ENCODE assay signal across 10 mouse cellular contexts in the genomic region with DNA sequence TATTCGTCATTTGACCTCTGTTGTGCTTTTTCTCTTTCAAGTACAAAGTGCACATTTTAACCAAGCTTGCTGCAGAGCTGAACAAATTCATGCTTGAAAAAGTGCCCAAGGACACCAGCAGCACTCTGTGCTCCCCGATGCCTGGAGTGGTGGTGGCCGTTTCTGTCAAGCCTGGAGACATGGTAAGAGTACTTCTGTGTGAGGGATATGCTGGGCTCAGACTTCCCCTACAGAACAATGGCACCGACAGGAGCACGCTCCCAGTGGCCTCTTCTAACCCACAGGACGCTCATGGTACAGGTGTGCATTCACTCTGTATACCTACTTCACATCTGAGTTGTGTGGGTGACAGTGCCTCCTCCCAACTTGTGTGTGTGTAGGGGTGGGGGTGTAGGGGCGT. TPM values are rescaled to one million over a fixed set of nuclear protein-coding genes. Genes with fewer than 3 reads are reported as not detected.
A peak's percentile ranks its signal among the peaks of the same experiment; 100 is the strongest.
DNase-seq lines count a peak whose midpoint lies in the region; ATAC-seq and TF ChIP-seq lines count a peak whose summit lies in the region.
"Had no signal": no experiment of that assay in that cellular context is flagged by ENCODE, and none has a peak within 500 bp of the region (broad histone marks: within the 10 kb centered on the region; RNA-seq: fewer than 3 reads in every experiment).

No protein-coding gene starts in this region.

- no peak for DNase-seq in hindbrain, embryonic 11.5 days (ENCODE audit: low spot score)
- peak; percentile 86 for DNase-seq in liver, adult 2 months (ENCODE audit: extremely low read depth, low read depth, low spot score)
- no peak for DNase-seq in liver, embryonic 11.5 days (ENCODE audit: low spot score)
- peak; percentile 38 to 71 for DNase-seq in adrenal gland, postnatal 36 days
- DNase-seq in cerebellum, postnatal 25 days: peak; percentile 50 to 62
- no peak for DNase-seq in lung, postnatal 14 days

- H3K36me3 ChIP-seq in hindbrain, embryonic 13.5 days: no peaks in the 10 kb centered on the region
- H3K36me3 ChIP-seq in hindbrain, embryonic 11.5 days (ENCODE audit: control insufficient read depth, insufficient read depth, low read length): no peaks in the 10 kb centered on the region
- no peaks in the 10 kb centered on the region for H3K36me3 ChIP-seq in liver, adult 2 months (ENCODE audit: control insufficient read depth, insufficient read depth, low read length)
- no peaks in the 10 kb centered on the region for H3K36me3 ChIP-seq in liver, embryonic 11.5 days (ENCODE audit: control insufficient read depth, insufficient read depth, low read length)
- H3K36me3 ChIP-seq: embryonic facial prominence, embryonic 12.5 days; forebrain, embryonic 10.5 days had no signal

- H3K27ac ChIP-seq in hindbrain, embryonic 13.5 days: no peak overlapping the region
- H3K27ac ChIP-seq in hindbrain, embryonic 11.5 days (ENCODE audit: low read depth, low read length): no peak overlapping the region
- H3K27ac ChIP-seq in liver, adult 2 months (replicated peaks; ENCODE audit: insufficient read depth, low read depth, low read length): peak overlapping the region; percentile 52
- no peak overlapping the region for H3K27ac ChIP-seq in liver, embryonic 11.5 days (ENCODE audit: low read depth, low read length)
- H3K27ac ChIP-seq: embryonic facial prominence, embryonic 12.5 days; liver, embryonic 14.5 days had no signal

- 0 out of 2 replicates have a peak, but pooled peaks have one; percentile 44 for ATAC-seq in hindbrain, embryonic 13.5 days (ENCODE audit: low FRiP score)
- no peak for ATAC-seq in hindbrain, embryonic 11.5 days (ENCODE audit: low FRiP score)
- ATAC-seq in liver, embryonic 11.5 days (replicated peaks; ENCODE audit: low FRiP score): no peak

- peaks cover 22% of the 10 kb centered on the region; the same call in 1 of the 2 replicates for H3K27me3 ChIP-seq in hindbrain, embryonic 13.5 days
- no peaks in the 10 kb centered on the region for H3K27me3 ChIP-seq in hindbrain, embryonic 11.5 days (ENCODE audit: control insufficient read depth, insufficient read depth, low read length)
- no peaks in the 10 kb centered on the region for H3K27me3 ChIP-seq in liver, adult 2 months (ENCODE audit: control insufficient read depth, insufficient read depth, low read length)
- no peaks in the 10 kb centered on the region for H3K27me3 ChIP-seq in liver, embryonic 11.5 days (replicated peaks; ENCODE audit: control insufficient read depth, insufficient read depth, low read length)
- H3K27me3 ChIP-seq: embryonic facial prominence, embryonic 12.5 days had no signal

- no peak overlapping the region for H3K4me3 ChIP-seq in hindbrain, embryonic 13.5 days
- H3K4me3 ChIP-seq in hindbrain, embryonic 11.5 days (ENCODE audit: low read depth, low read length): no peak overlapping the region
- no peak overlapping the region for H3K4me3 ChIP-seq in liver, adult 2 months (ENCODE audit: insufficient read depth, low read depth, low read length)
- H3K4me3 ChIP-seq in liver, embryonic 11.5 days (ENCODE audit: low read depth, low read length): no peak overlapping the region
- H3K4me3 ChIP-seq: embryonic facial prominence, embryonic 12.5 days; forebrain, embryonic 10.5 days had no signal

- H3K9me3 ChIP-seq in hindbrain, embryonic 13.5 days: no peaks in the 10 kb centered on the region
- no peaks in the 10 kb centered on the region for H3K9me3 ChIP-seq in hindbrain, embryonic 11.5 days (ENCODE audit: control insufficient read depth, low read length)
- H3K9me3 ChIP-seq in liver, embryonic 11.5 days (ENCODE audit: control insufficient read depth, low read length): no peaks in the 10 kb centered on the region
- H3K9me3 ChIP-seq: embryonic facial prominence, embryonic 12.5 days; forebrain, embryonic 10.5 days had no signal

- H3K4me2 ChIP-seq in hindbrain, embryonic 13.5 days: no peak overlapping the region
- no peak overlapping the region for H3K4me2 ChIP-seq in hindbrain, embryonic 11.5 days (replicated peaks; ENCODE audit: low read depth, low read length)
- no peak overlapping the region for H3K4me2 ChIP-seq in liver, embryonic 11.5 days
- H3K4me2 ChIP-seq: embryonic facial prominence, embryonic 12.5 days had no signal

- 69% methylated on average over 7 of the region's 7 CpGs for WGBS in hindbrain, embryonic 13.5 days
- 64% methylated on average over 7 of the region's 7 CpGs for WGBS in hindbrain, embryonic 11.5 days
- 33% methylated on average over 7 of the region's 7 CpGs for WGBS in liver, adult 2 months
- 67% methylated on average over 7 of the region's 7 CpGs for WGBS in liver, embryonic 11.5 days

- H3K4me1 ChIP-seq in hindbrain, embryonic 13.5 days (replicated peaks): peaks cover 29% of the 10 kb centered on the region
- H3K4me1 ChIP-seq in hindbrain, embryonic 11.5 days (replicated peaks; ENCODE audit: control insufficient read depth, insufficient read depth, low read length): peaks cover 5% of the 10 kb centered on the region; the same call in 1 of the 2 replicates
- peaks cover 15% of the 10 kb centered on the region for H3K4me1 ChIP-seq in liver, adult 2 months (ENCODE audit: control insufficient read depth, insufficient read depth, low read length)
- H3K4me1 ChIP-seq in liver, embryonic 11.5 days (replicated peaks; ENCODE audit: control insufficient read depth, insufficient read depth, low read length): no peaks in the 10 kb centered on the region

- H3K79me2 ChIP-seq in liver, adult 2 months (ENCODE audit: control insufficient read depth, insufficient read depth, low read length): no peaks in the 10 kb centered on the region

- no peak for TF ChIP-seq CTCF in liver, adult 2 months (IDR thresholded peaks at IDR 0.05; ENCODE audit: low read depth, low read length)

- 0 out of 2 replicates have a peak overlapping the region, but pooled peaks have one; percentile 29 for H3K9ac ChIP-seq in hindbrain, embryonic 13.5 days
- H3K9ac ChIP-seq in hindbrain, embryonic 11.5 days (ENCODE audit: low read depth, low read length): no peak overlapping the region
- H3K9ac ChIP-seq in liver, adult 2 months (ENCODE audit: low read depth, low read length): peak overlapping the region; percentile 2; the same call in 1 of the 2 replicates
- no peak overlapping the region for H3K9ac ChIP-seq in liver, embryonic 11.5 days (ENCODE audit: low read depth, low read length)
- H3K9ac ChIP-seq: embryonic facial prominence, embryonic 12.5 days; liver, embryonic 14.5 days had no signal

- TF ChIP-seq POLR2A in liver, adult 2 months (IDR thresholded peaks at IDR 0.05; ENCODE audit: extremely low read depth, insufficient read depth, low read length): no peak

RNA-seq across cellular contexts. Expression of gene Ggact, which starts 36.8 kb away (rescaled TPM):
- polyA plus RNA-seq in hindbrain, embryonic 13.5 days (2015; fragmentation: Nextera tagmentation; extraction: Ambion mirVana): 6.8 and 8.0 TPM in 2 replicates
- polyA plus RNA-seq in hindbrain, embryonic 11.5 days (2014; fragmentation: Nextera tagmentation; extraction: Ambion mirVana): 5.1 and 5.6 TPM in 2 replicates
- 122 and 144 TPM in 2 replicates for total RNA-seq in liver, adult 2 months (2014; rRNA removed)
- 187 and 252 TPM in 2 replicates for polyA plus RNA-seq in liver, adult 2 months (2012; rRNA removed)
- polyA plus RNA-seq in liver, embryonic 11.5 days (2014; fragmentation: Nextera tagmentation; extraction: Ambion mirVana): 16.9 and 18.8 TPM in 2 replicates
- total RNA-seq in adrenal gland, postnatal 36 days (2021): 10 to 100 TPM; 37.0 to 55.3 TPM

Comparison
In these comparisons a context has a peak if more than half of its experiments do, and no peak if none do; other contexts are left out.
1. H3K9ac ChIP-seq: peak in hindbrain, embryonic 13.5 days (single experiment) and liver, adult 2 months (single experiment); none in hindbrain, embryonic 11.5 days (single experiment) and liver, embryonic 11.5 days (single experiment).
2. DNase-seq: peak in liver, adult 2 months (single experiment), adrenal gland, postnatal 36 days (2 of 2) and cerebellum, postnatal 25 days (2 of 2); none in hindbrain, embryonic 11.5 days (single experiment), liver, embryonic 11.5 days (single experiment) and lung, postnatal 14 days (single experiment).